Mouse (Mus musculus) left cerebral cortex, adult 11 months (tissue): ENCODE results near the gene Camk2d.
A peak's percentile ranks its signal among the peaks of the same experiment; 100 is the strongest.

Source experiments
- DNase-seq: peaks from one replicate; pipeline ENCODE4 v3.0.0; 2022; ENCODE audit warnings: low spot score

Gene Camk2d

DNA sequence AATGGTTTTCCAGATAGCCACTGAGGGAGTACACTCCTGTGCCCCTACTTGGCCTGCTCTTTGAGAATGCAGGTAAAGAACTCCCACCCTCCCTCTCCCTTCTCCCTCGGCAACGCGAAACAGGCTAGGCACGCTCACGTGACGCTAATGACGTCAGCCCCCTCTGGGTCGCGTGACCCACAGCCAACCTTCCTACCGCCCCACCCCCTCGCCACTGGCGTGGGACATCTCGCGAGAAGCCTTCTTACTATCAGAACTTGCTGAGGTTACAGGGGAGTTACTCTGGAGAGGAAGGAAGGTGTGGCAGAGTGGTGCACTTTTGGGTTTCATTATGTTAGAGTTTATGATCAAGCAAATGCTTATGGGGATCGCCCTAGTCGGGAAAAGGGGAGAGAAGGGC is at the start of gene Camk2d:
Gene Camk2d, plus strand, starts transcription at position 217 of the 400 bp plus-strand sequence.
- DNase-seq, result peak; percentile 96

DNA sequence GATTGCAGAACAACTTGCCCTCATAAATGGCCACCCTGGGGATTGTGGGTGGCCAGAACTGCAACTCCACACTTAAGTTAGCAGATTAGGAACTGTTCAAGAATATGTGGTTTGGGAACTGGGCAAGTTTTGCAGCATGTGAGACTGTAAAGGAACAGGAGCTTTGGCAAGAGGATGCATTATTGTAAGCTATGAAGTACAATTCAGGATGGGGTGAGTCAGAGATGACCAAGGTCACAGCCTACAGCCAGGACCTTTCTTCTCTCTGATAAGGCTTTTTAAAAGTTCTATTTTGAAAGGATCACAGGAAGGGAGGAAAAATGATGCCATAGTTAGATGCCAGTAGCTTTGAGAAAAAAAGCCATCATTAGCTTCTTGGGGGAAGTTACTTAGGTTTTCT is 48.2 kb upstream of the Camk2d start:
- no peak for DNase-seq

DNA sequence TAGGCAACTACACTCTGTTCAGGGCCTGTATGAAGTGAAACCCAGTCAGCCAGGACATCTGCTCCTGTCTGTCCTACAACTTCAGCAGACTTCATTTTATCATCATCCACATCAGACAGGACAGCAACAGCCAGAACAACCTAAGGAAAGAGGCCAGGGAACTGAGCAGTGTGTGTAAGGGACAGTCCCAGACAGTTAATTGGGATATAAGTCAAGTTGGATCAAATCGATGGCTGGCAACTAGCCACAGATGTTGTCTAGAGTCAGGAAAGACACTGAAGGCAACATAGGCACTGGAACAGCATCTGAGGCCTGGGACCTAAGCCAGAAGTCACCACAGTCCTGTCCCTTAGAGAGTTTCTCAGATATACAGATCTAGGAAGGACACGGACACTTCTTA is 32.5 kb upstream of the Camk2d start:
- DNase-seq, result no peak

DNA sequence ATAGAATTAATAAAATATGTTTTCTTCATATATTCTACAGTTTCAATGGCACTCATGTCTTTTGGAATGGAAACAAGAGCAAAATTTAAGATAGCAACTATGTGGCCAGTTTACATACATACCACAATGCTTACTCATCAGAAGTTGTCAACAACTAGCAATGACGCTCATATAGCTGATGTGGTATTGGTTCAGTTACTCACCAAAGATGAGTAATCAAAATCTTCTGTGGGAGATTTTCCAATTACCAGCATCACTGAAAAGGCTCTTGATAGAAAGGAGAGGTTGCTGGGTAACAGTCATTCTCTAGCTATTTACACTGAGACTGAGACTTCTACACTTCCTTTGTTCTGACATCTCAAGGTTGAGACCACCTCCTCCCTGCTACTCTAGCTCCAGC is 25.5 kb upstream of the Camk2d start:
- DNase-seq, result no peak

DNA sequence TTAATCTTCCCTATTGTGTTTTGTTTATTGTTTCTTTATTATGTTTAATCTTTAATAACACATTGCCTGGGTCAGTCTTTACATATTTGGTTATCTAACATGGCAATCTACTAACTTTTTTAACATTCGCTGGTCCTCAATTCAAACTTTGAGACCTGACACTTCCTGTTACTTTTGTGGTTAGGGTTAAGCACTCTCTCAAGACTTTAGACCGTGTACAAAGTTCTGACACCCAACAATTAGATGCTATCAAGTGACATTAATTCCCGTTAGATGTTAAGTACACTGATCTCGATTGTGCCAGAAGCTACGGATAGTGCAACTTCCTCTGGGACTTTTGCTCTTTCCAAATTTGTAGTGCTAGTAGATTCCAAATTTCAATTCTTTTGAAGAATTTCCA is 23.2 kb upstream of the Camk2d start:
- no peak for DNase-seq

DNA sequence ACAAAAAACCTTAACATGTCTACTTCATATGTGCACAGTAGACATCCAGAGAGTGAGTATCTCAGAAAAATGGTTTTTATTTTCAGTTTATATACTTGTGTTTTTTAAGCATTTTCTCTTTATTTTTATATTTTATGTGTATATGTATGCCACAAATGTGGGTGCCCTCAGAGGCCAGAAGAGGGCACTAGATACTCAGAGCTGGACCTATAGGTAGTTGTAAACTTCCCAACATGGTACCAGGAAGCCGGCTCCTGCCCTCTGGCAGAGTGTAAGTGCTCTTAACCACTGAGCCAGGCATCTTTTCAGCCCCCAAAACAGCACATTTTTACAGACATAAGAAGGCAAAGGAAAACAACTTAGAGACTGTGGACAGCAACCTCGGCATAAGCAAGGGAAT is 20.2 kb upstream of the Camk2d start:
- DNase-seq, result no peak

DNA sequence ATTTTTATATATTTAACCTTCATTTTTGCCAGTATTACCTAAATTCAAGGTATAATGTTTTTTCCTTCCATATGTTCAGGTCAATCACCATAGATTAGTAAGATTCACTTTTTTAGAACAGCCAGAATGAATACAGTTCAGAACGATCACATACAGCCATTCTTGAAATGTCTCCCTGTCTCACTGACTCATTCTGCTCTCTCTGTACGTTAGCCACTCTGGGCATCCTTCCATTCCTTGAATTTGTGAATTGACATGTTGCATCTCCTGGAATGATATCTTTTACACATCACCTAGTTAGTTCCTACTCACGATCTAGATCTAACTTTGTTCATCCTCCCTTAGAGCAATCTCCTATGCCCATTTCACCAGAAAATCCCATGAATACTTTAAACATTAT is 10.0 kb upstream of the Camk2d start:
- no peak for DNase-seq

DNA sequence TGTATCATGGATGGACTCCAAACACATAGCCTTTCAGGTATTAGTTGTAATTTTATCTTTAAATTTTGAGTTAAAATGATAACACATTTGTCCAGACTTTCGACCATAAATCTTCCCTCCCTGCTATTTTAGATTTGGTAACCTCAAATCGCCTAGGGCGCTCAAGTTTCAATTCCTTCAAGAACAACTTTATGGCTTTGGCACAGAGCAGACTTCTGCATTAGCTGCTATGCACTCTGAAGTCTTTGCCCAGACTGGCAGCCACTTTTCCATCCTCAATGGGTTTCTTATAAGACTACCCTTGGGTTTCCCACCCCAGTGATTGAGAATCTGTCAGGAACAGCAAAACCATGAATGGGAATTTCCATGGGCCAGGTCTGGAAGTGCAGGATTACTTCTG is 8.6 kb upstream of the Camk2d start:
- no peak for DNase-seq

DNA sequence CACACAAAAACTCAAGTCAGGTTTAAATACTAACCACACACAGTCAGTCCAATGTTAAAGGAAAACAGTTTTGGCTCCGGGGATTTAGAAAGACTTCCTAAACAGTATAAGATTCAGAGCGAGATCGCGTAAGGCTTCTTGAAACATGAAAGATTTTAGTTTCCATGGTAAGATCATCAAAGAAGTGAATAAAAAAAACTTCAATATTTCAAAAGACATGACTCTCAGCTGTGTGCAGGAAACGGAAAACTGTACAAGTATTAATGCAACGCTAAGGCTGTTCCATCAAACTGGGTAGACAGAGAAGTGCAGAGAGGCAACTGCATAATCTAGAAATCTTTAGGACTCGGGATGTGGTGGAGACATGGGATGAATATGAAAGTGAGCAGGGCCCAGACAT is 6.5 kb upstream of the Camk2d start:
- DNase-seq, result no peak

DNA sequence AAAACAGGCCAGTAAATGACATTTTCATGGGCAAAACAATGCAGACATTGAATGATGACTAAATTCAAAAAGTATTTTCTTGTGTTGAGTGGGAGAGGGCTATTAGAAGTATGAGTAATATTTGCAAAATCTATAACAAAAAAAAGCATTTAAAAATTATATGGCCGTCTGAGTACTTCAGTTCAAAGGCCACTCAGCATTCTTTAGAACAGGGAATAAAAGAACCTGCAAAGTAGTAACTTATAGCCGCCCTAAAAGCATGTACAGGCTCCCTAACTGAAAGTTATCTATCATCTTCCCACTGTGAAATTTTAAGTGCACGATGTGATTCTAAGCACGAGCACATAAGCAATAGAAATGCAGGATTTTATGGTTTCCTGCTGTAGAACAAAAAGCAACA is 646 bp upstream of the Camk2d start:
- no peak for DNase-seq

DNA sequence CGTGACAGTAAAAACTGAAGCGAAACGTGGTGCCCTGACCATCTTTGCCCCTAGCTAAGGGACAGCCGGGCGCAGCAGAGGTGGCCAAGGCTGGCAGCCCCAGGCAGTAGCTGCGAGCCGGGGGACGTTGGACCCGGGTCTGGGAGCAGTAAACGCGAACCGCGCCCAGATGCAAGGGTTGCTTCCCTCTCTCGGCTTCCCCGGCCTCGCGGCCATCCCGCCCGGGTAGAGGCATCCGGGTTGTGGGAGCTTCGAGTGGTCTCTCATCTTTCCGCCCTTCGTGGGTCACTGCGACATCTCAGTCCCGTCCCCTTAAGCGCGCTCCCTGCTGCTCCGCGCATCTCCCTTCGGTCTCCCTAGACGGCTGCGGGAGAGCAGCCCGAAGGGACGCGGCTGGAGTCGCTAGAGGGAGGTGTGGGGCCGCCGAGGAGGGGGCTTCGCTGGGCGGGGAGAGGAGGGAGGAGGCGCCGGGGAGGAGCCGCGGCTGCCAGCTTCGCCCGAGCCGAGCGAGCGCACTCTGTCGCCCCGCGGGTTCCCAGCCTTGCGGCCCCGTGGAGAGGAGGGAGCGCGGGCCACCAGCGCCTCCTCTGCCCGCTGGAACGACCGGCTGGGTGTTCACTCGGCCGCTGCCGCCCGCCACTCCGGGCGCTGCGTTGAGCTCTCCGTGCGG is 524 bp downstream of the Camk2d start:
- DNase-seq, result peak; percentile 54

DNA sequence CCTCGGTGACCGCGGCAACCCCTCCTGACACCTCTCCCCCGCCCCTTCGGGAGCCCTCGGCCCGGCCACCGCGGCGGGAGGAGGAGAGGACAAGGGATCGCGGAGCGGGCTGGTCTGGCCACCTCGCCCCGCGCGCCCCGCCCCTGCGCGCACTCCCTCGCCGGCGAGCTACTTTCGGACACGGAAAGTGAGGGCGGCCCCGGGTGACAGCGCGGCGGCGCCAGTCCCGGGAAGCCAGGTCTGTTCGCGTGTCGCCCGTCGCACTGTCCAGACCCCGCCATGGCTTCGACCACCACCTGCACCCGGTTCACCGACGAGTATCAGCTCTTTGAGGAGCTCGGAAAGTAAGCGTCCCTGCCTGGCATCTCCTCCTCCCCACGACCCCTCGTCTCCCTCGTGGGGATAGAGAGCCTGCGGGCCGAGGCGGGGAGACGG is 1.1 kb downstream of the Camk2d start:
- DNase-seq, result peak; percentile 28

DNA sequence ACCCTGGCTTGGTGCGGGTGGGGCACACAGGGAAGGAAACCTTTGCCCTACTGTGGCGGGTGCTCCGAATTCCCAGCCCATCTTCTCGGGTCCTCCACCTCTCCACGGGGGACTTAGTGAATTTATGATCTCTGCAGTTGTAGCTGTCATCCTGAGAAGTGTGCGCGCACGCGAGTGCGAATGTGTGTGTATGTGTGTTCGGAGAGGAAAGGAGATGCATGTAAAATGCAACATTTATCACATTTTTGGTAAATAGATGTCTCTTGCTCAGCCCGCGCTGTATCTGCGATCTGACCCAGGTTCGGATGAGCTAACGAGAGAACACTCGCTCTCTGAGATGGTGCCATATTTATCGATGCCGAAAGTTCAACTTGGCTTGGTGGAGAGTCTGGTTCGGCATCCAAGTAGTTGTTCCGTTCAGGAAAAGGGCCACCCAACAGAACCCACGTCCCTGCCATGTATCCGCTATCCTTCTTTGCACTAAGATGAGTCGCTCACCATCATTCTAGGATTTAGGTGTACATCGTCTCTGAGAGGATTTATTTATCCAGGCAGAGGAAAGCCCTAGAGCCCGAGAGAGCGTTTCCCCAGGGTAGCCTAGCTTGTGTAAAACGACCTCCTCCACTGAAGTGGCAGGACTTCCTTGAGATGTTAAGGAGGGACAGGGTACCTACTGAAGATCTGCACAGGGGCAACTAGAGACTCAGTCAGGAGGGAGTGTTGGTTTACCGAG is 1.7 kb downstream of the Camk2d start:
- no peak for DNase-seq

DNA sequence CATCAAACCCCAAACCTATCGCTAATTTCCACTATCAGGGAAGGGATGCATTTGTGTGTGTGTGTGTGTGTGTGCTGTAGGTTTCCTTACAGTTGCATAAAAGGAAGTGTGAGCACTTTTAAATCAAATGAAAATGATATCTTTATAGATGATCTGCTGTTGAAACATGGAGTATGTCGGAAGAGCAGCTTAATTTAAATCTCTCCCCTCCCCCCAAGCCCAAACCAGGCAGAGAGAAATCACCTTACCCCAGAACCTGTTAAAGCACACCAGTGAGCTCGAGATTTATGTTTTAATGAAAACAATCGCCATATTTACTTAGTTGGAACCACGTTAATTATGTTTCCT is 2.2 kb downstream of the Camk2d start:
- no peak for DNase-seq

DNA sequence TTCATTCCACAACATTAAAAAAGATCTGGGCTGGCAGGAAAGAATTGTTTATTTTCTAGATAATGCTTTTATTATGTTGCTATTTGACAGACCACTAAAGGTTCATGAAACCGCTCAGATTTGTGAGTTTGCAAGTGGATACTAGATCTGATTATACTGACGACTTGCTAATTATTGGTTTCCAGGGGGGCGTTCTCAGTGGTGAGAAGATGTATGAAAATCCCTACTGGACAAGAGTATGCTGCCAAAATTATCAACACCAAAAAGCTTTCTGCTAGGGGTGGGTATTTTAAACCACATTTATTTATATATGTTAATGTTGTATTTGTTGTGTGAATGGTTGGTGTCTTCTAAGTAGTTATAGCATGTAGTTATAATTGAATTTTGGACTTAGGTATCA is 2.8 kb downstream of the Camk2d start:
- DNase-seq, result no peak

DNA sequence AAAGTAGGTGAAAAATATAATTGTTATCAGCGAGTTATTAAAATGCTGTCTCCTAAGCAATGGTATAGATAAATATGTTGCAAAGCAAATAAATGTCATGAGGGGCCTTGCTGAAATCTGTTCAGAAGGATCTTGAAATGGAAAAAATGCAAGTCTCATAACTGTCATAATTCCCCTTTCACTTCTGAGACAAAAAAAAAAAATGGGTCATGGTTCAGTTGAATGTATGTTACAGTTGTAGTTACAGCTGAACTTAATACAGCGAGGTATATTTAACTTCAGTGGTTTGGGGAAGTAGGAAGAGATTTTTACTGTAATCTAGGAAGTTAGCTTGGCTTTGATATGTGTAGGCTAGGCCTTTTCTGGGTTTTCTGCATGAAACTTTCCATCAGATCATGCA is 3.2 kb downstream of the Camk2d start:
- DNase-seq, result no peak

DNA sequence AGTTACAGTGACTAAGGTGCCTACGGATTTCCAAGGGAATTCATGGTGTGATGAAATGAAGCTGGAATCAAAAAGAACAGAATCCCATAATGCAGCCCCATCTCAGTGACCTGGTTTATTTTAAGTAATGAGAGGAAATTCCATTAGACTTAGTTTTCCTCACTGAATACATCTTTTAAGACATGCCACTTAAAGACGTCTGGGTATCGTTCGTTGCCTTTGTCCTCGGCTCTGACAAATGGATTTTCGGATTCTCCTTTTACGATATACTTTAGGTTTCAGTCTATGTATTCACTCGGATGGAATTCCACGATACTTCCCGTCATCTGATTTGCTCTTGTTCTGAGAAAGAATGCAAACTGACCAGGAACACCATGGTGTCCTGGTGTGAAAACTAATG is 3.8 kb downstream of the Camk2d start:
- DNase-seq, result no peak

DNA sequence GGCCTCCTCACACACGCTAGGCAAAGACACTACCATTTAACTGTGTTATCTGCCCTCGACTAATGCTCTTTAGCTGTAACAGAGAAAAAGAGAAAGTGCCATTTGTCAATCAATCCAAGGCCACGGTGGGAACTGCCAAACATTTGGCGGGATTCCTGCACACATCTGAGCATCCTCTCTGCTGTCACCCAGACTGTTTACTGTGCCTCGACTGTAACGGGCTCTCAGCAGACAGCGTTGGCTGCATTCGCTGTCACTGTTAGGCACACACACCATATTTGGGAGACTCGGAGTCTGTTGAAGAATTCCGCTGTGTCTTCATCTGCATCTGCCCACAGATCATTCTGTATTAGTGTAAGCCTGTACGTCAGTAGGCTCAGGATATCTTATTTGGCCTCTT is 6.7 kb downstream of the Camk2d start:
- DNase-seq, result no peak

DNA sequence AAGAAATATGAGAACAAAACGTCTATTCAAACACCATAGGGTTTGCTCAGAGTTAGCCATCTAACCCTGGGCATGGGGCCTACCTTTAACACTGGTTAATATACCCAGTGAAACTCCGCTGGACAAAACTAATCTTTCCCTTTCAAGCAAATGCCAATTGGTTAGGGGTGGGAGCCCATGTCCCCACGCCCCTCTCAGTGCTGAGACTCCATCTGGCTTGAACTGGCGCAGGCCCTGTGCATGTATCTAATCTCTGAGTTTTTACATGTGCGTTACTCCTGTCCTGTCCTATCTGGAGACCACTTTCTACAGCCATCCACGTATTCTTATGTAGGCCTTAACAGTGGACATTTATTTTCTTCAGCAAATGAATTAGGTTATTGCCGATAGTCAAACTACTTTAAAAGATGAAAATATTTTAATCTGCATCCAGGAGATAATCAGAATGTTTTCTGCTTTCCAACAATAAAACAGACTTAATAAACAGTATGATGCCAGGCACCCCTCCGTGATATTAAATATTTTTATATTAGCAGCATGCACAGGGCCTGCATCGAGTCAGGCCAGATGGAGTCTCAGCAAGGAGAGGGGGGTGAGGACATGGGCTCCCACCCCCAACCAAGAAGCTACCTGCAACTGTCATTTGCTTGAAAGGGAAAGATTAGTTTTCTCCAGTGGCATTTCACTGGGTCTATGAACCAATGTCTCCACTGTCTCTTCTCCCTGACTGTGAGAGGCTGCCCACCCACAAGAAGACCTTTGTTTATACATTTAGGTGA is 8.7 kb downstream of the Camk2d start:
- no peak for DNase-seq

DNA sequence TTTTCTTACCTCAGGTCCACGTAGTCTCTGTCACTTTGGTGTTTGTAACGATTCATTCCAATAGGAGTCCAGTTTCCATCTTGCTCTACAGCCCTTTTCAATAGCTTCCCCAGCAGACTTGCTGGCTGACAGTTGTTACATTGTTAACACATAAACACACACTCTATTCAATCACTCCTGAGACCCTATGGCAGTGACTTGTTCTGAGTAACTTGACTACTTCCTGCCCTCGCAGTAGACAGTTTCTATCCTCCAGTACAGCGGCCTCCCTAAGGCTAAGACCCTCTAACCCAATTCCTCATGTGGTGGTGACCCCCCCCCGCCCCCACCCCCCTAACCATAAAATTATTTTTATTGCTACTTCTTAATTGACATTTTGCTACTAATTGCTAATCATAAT is 13.2 kb downstream of the Camk2d start:
- DNase-seq, result no peak

DNA sequence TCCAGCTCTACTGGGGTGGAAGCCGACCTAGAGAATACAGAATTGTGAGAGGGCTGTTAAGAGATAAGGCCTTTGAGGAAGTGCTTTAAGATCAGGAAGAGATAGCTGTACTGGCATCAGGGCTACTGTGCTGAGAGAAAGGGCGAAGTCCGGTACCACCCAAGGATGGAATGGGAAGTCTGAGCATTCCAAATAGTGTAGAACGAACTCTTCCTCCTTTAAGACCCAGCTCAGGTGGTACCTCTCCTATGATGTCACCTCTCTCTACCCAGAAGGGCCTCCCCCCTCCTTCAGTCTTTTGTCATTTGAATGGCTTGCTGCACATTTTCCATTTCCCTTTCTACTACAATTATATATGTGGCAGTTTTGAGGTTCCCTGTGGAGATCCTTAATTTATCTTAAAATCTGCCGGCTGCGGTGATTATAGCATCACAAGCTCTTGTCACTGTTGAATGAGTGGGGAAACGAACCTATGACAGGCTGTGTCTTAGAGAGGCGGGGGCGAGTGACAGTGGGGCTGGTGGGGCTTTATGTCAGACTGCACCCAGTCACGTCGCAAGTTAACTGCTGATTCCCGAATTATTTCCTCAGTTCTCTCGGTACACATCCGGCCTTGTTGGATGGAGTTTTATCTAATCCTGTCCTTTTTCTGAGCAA is 13.8 kb downstream of the Camk2d start:
- no peak for DNase-seq

DNA sequence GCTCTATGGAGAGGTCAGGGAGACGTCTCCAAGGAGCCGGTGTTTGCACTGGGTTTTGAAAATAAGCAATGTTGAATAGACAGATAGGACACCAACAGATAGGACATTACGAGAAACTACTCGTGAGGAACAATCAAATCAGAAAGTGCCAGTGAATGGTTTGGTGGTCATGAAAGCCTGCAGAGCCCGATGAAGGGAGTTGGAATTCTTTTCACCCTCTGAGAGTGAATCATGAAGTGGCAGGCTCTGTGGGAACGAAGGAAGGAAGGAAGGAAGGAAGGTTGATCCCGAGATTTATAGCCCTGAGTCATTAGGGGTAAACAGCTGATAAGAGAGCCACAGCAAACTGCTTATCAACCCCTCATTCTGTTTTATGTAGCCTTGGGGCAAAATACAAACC is 15.5 kb downstream of the Camk2d start:
- no peak for DNase-seq
